ENCODE assay signal across 14 mouse cellular contexts in genomic region chr10:80035686-80036085, GRCm38 (mm10). TPM values are rescaled to one million over a fixed set of nuclear protein-coding genes. Genes with fewer than 3 reads are reported as not detected.
A peak's percentile ranks its signal among the peaks of the same experiment; 100 is the strongest.
DNase-seq lines count a peak whose midpoint lies in the region; ATAC-seq and TF ChIP-seq lines count a peak whose summit lies in the region.
"Had no signal": no experiment of that assay in that cellular context is flagged by ENCODE, and none has a peak within 500 bp of the region (broad histone marks: within the 10 kb centered on the region; RNA-seq: fewer than 3 reads in every experiment).

No protein-coding gene starts in this region.

- H3K4me3 ChIP-seq in heart, adult 2 months: no peak overlapping the region
- H3K4me3 ChIP-seq in intestine, embryonic 14.5 days (ENCODE audit: low read depth, low read length): no peak overlapping the region
- H3K4me3 ChIP-seq in intestine, embryonic 15.5 days (replicated peaks): no peak overlapping the region
- H3K4me3 ChIP-seq in midbrain, embryonic 16.5 days (ENCODE audit: low read depth, low read length): no peak overlapping the region
- no peak overlapping the region for H3K4me3 ChIP-seq in midbrain, embryonic 14.5 days (replicated peaks; ENCODE audit: low read depth, low read length)
- H3K4me3 ChIP-seq in stomach, embryonic 15.5 days (replicated peaks): no peak overlapping the region
- H3K4me3 ChIP-seq: forebrain, embryonic 13.5 days; neural tube, embryonic 12.5 days had no signal

- H3K27me3 ChIP-seq in heart, adult 2 months (ENCODE audit: control insufficient read depth, insufficient read depth, low read length): no peaks in the 10 kb centered on the region
- H3K27me3 ChIP-seq in intestine, embryonic 14.5 days (replicated peaks; ENCODE audit: control insufficient read depth, insufficient read depth, low read length): no peaks in the 10 kb centered on the region
- H3K27me3 ChIP-seq in intestine, embryonic 15.5 days (replicated peaks): no peaks in the 10 kb centered on the region
- no peaks in the 10 kb centered on the region for H3K27me3 ChIP-seq in midbrain, embryonic 16.5 days (ENCODE audit: control insufficient read depth, insufficient read depth, low read depth, low read length)
- no peaks in the 10 kb centered on the region for H3K27me3 ChIP-seq in midbrain, embryonic 14.5 days (ENCODE audit: control insufficient read depth, insufficient read depth, low read length)
- H3K27me3 ChIP-seq in stomach, embryonic 15.5 days (replicated peaks): no peaks in the 10 kb centered on the region
- H3K27me3 ChIP-seq: forebrain, embryonic 13.5 days; neural tube, embryonic 12.5 days had no signal

- H3K4me2 ChIP-seq in intestine, embryonic 14.5 days (ENCODE audit: low read length): no peak overlapping the region
- H3K4me2 ChIP-seq in intestine, embryonic 15.5 days (replicated peaks): no peak overlapping the region
- no peak overlapping the region for H3K4me2 ChIP-seq in midbrain, embryonic 16.5 days (ENCODE audit: low read length)
- no peak overlapping the region for H3K4me2 ChIP-seq in midbrain, embryonic 14.5 days (ENCODE audit: low read length)
- H3K4me2 ChIP-seq in stomach, embryonic 15.5 days: no peak overlapping the region
- H3K4me2 ChIP-seq: forebrain, embryonic 13.5 days; neural tube, embryonic 12.5 days had no signal

- WGBS in heart, adult 2 months: 60% methylated on average over 5 of the region's 5 CpGs
- WGBS in intestine, embryonic 14.5 days: 86% methylated on average over 5 of the region's 5 CpGs
- 85% methylated on average over 5 of the region's 5 CpGs for WGBS in intestine, embryonic 15.5 days
- WGBS in midbrain, embryonic 16.5 days: 91% methylated on average over 5 of the region's 5 CpGs
- WGBS in midbrain, embryonic 14.5 days: 92% methylated on average over 5 of the region's 5 CpGs
- WGBS in stomach, embryonic 15.5 days: 92% methylated on average over 5 of the region's 5 CpGs

- no peak for ATAC-seq in intestine, embryonic 14.5 days (replicated peaks; ENCODE audit: low FRiP score, low TSS enrichment, low read depth)
- no peak for ATAC-seq in intestine, embryonic 15.5 days
- no peak for ATAC-seq in midbrain, embryonic 16.5 days
- ATAC-seq in midbrain, embryonic 14.5 days (ENCODE audit: low FRiP score, low TSS enrichment): no peak
- no peak for ATAC-seq in stomach, embryonic 15.5 days (ENCODE audit: insufficient read depth, low FRiP score, low read depth)
- ATAC-seq: activated CD4-positive, CD25-positive, alpha-beta regulatory T cell, adult 4 months; forebrain, embryonic 13.5 days; inflammation-experienced regulatory T-cells, adult 6 months had no signal

- peaks cover 2% of the 10 kb centered on the region; the same call in 1 of the 2 replicates for H3K36me3 ChIP-seq in heart, adult 2 months (ENCODE audit: control insufficient read depth, insufficient read depth, low read length)
- H3K36me3 ChIP-seq in intestine, embryonic 14.5 days (ENCODE audit: control insufficient read depth, insufficient read depth, low read length): peaks cover 41% of the 10 kb centered on the region
- peaks cover 28% of the 10 kb centered on the region for H3K36me3 ChIP-seq in intestine, embryonic 15.5 days
- H3K36me3 ChIP-seq in midbrain, embryonic 16.5 days (ENCODE audit: control insufficient read depth, insufficient read depth, low read length): peaks cover 23% of the 10 kb centered on the region
- H3K36me3 ChIP-seq in midbrain, embryonic 14.5 days (ENCODE audit: control insufficient read depth, insufficient read depth, low read length): peaks cover 44% of the 10 kb centered on the region
- peaks cover 30% of the 10 kb centered on the region for H3K36me3 ChIP-seq in stomach, embryonic 15.5 days

- H3K9ac ChIP-seq in heart, adult 2 months (ENCODE audit: low read depth, low read length): no peak overlapping the region
- H3K9ac ChIP-seq in intestine, embryonic 14.5 days (ENCODE audit: low read length): no peak overlapping the region
- no peak overlapping the region for H3K9ac ChIP-seq in intestine, embryonic 15.5 days
- H3K9ac ChIP-seq in midbrain, embryonic 16.5 days (ENCODE audit: low read depth, low read length): 0 out of 2 replicates have a peak overlapping the region, but pooled peaks have one; percentile 6
- no peak overlapping the region for H3K9ac ChIP-seq in midbrain, embryonic 14.5 days (replicated peaks; ENCODE audit: low read length)
- no peak overlapping the region for H3K9ac ChIP-seq in stomach, embryonic 15.5 days
- H3K9ac ChIP-seq: forebrain, embryonic 13.5 days; neural tube, embryonic 12.5 days had no signal

- H3K9me3 ChIP-seq in intestine, embryonic 14.5 days (ENCODE audit: control insufficient read depth, low read length): no peaks in the 10 kb centered on the region
- no peaks in the 10 kb centered on the region for H3K9me3 ChIP-seq in intestine, embryonic 15.5 days
- no peaks in the 10 kb centered on the region for H3K9me3 ChIP-seq in midbrain, embryonic 16.5 days (replicated peaks; ENCODE audit: control insufficient read depth, low read length, poor library complexity, severe bottlenecking)
- no peaks in the 10 kb centered on the region for H3K9me3 ChIP-seq in midbrain, embryonic 14.5 days (ENCODE audit: control insufficient read depth, low read length)
- no peaks in the 10 kb centered on the region for H3K9me3 ChIP-seq in stomach, embryonic 15.5 days
- H3K9me3 ChIP-seq: forebrain, embryonic 13.5 days; neural tube, embryonic 12.5 days had no signal

- peaks cover 32% of the 10 kb centered on the region for H3K4me1 ChIP-seq in heart, adult 2 months (ENCODE audit: control insufficient read depth, insufficient read depth, low read length)
- H3K4me1 ChIP-seq in intestine, embryonic 14.5 days (replicated peaks; ENCODE audit: control insufficient read depth, insufficient read depth, low read length): peaks cover 38% of the 10 kb centered on the region
- peaks cover 41% of the 10 kb centered on the region for H3K4me1 ChIP-seq in intestine, embryonic 15.5 days (replicated peaks)
- H3K4me1 ChIP-seq in midbrain, embryonic 16.5 days (ENCODE audit: control insufficient read depth, insufficient read depth, low read length): peaks cover 16% of the 10 kb centered on the region
- peaks cover 10% of the 10 kb centered on the region for H3K4me1 ChIP-seq in midbrain, embryonic 14.5 days (ENCODE audit: control insufficient read depth, insufficient read depth, low read length)
- H3K4me1 ChIP-seq in stomach, embryonic 15.5 days: peaks cover 34% of the 10 kb centered on the region

- intact Hi-C loops in heart, adult 2 months (cut with DNase I): loop anchor here (5.0 kb wide), 1 partner anchor 183 kb away; the partner anchor contains the start of gene Ptbp1
- intact Hi-C loops in heart, postnatal 14 days (cut with DNase I): loop anchor here (2.0 kb wide), 1 partner anchor 47 kb away; the partner anchor contains the start of gene Cnn2

- H3K79me2 ChIP-seq in heart, adult 2 months (replicated peaks; ENCODE audit: control insufficient read depth, insufficient read depth, low read length): no peaks in the 10 kb centered on the region

- no peak for DNase-seq in heart, adult 2 months
- DNase-seq in heart, postnatal 14 days: no peak
- DNase-seq in intestine, embryonic 14.5 days (ENCODE audit: low spot score): no peak
- DNase-seq in midbrain, embryonic 14.5 days: no peak
- DNase-seq in urinary bladder, postnatal 4 days (ENCODE audit: low spot score in 2 of 2): no peak
- DNase-seq: cerebellum, adult 9-11 months; layer of hippocampus, adult 9-11 months had no signal

- no peak for TF ChIP-seq POLR2A in heart, adult 2 months (IDR thresholded peaks at IDR 0.05; ENCODE audit: insufficient read depth, low read depth, low read length)

- TF ChIP-seq EP300 in heart, adult 2 months (IDR thresholded peaks at IDR 0.05; ENCODE audit: insufficient read depth, low read depth, low read length): no peak

- peak overlapping the region; percentile 85 for H3K27ac ChIP-seq in heart, adult 2 months
- H3K27ac ChIP-seq in intestine, embryonic 14.5 days (ENCODE audit: low read depth): 0 out of 2 replicates have a peak overlapping the region, but pooled peaks have one; percentile 14
- H3K27ac ChIP-seq in intestine, embryonic 15.5 days: no peak overlapping the region
- peak overlapping the region; percentile 7; the same call in 1 of the 2 replicates for H3K27ac ChIP-seq in midbrain, embryonic 16.5 days (ENCODE audit: low read length)
- H3K27ac ChIP-seq in midbrain, embryonic 14.5 days (replicated peaks; ENCODE audit: low read depth, low read length): no peak overlapping the region
- H3K27ac ChIP-seq in stomach, embryonic 15.5 days: peak overlapping the region; percentile 16; the same call in 1 of the 2 replicates
- H3K27ac ChIP-seq: forebrain, embryonic 13.5 days; neural tube, embryonic 12.5 days had no signal

- TF ChIP-seq CTCF in heart, adult 2 months (IDR thresholded peaks at IDR 0.05): no peak

RNA-seq across cellular contexts. Expression of gene Polr2e, which starts 3.9 kb away (rescaled TPM):
- 10 to 100 TPM; 78.3 to 89.8 TPM for total RNA-seq in heart, adult 2 months (2021)
- polyA plus RNA-seq in heart, adult 2 months (2012; rRNA removed): 182 and 194 TPM in 2 replicates
- total RNA-seq in heart, postnatal 14 days (2021): 10 to 100 TPM; 68.6 to 73.5 TPM
- 255 and 274 TPM in 2 replicates for polyA plus RNA-seq in intestine, embryonic 14.5 days (2014; fragmentation: Nextera tagmentation; extraction: Ambion mirVana)
- 206 and 218 TPM in 2 replicates for polyA plus RNA-seq in intestine, embryonic 15.5 days (2015; fragmentation: Nextera tagmentation; extraction: Ambion mirVana)
- 124 and 131 TPM in 2 replicates for polyA plus RNA-seq in midbrain, embryonic 16.5 days (2015; fragmentation: Nextera tagmentation; extraction: Ambion mirVana)
- 157 and 167 TPM in 2 replicates for polyA plus RNA-seq in midbrain, embryonic 14.5 days (2014; fragmentation: Nextera tagmentation; extraction: Ambion mirVana)
- polyA plus RNA-seq in stomach, embryonic 15.5 days (2015; fragmentation: Nextera tagmentation; extraction: Ambion mirVana): 188 and 199 TPM in 2 replicates

RNA-seq across cellular contexts. Expression of gene Gpx4, which starts 11.3 kb away (rescaled TPM):
- total RNA-seq in heart, adult 2 months (2021): 1,000 to 10,000 TPM in 1 of 2 experiments, 100 to 1,000 TPM in 1; 832 to 1,055 TPM
- 860 and 993 TPM in 2 replicates for polyA plus RNA-seq in heart, adult 2 months (2012; rRNA removed)
- 100 to 1,000 TPM; 636 to 681 TPM for total RNA-seq in heart, postnatal 14 days (2021)
- 607 and 623 TPM in 2 replicates for polyA plus RNA-seq in intestine, embryonic 14.5 days (2014; fragmentation: Nextera tagmentation; extraction: Ambion mirVana)
- 712 and 771 TPM in 2 replicates for polyA plus RNA-seq in intestine, embryonic 15.5 days (2015; fragmentation: Nextera tagmentation; extraction: Ambion mirVana)
- polyA plus RNA-seq in midbrain, embryonic 16.5 days (2015; fragmentation: Nextera tagmentation; extraction: Ambion mirVana): 509 and 552 TPM in 2 replicates
- 508 and 543 TPM in 2 replicates for polyA plus RNA-seq in midbrain, embryonic 14.5 days (2014; fragmentation: Nextera tagmentation; extraction: Ambion mirVana)
- polyA plus RNA-seq in stomach, embryonic 15.5 days (2015; fragmentation: Nextera tagmentation; extraction: Ambion mirVana): 500 and 567 TPM in 2 replicates

RNA-seq across cellular contexts. Expression of gene Arhgap45, which starts 19.2 kb away (rescaled TPM):
- 1 to 10 TPM; 3.5 to 5.1 TPM for total RNA-seq in heart, adult 2 months (2021)
- polyA plus RNA-seq in heart, adult 2 months (2012; rRNA removed): 8.9 and 16.6 TPM in 2 replicates
- total RNA-seq in heart, postnatal 14 days (2021): 10 to 100 TPM in 1 of 2 experiments, 1 to 10 TPM in 1; 4.9 to 11.3 TPM
- 6.8 and 8.0 TPM in 2 replicates for polyA plus RNA-seq in intestine, embryonic 14.5 days (2014; fragmentation: Nextera tagmentation; extraction: Ambion mirVana)
- 6.3 and 6.5 TPM in 2 replicates for polyA plus RNA-seq in intestine, embryonic 15.5 days (2015; fragmentation: Nextera tagmentation; extraction: Ambion mirVana)
- 1.2 TPM in 2 replicates for polyA plus RNA-seq in midbrain, embryonic 16.5 days (2015; fragmentation: Nextera tagmentation; extraction: Ambion mirVana)
- polyA plus RNA-seq in midbrain, embryonic 14.5 days (2014; fragmentation: Nextera tagmentation; extraction: Ambion mirVana): 0.39 and 1.4 TPM in 2 replicates
- 9.1 and 10.0 TPM in 2 replicates for polyA plus RNA-seq in stomach, embryonic 15.5 days (2015; fragmentation: Nextera tagmentation; extraction: Ambion mirVana)

RNA-seq across cellular contexts. Expression of gene Abca7, which starts 39.4 kb away (rescaled TPM):
- total RNA-seq in heart, adult 2 months (2021): 1 to 10 TPM; 6.6 to 8.0 TPM
- 9.2 and 10.8 TPM in 2 replicates for polyA plus RNA-seq in heart, adult 2 months (2012; rRNA removed)
- total RNA-seq in heart, postnatal 14 days (2021): 1 to 10 TPM; 7.0 to 8.5 TPM
- polyA plus RNA-seq in intestine, embryonic 14.5 days (2014; fragmentation: Nextera tagmentation; extraction: Ambion mirVana): 3.7 and 3.8 TPM in 2 replicates
- 3.0 and 3.7 TPM in 2 replicates for polyA plus RNA-seq in intestine, embryonic 15.5 days (2015; fragmentation: Nextera tagmentation; extraction: Ambion mirVana)
- polyA plus RNA-seq in midbrain, embryonic 16.5 days (2015; fragmentation: Nextera tagmentation; extraction: Ambion mirVana): 4.1 and 4.8 TPM in 2 replicates
- polyA plus RNA-seq in midbrain, embryonic 14.5 days (2014; fragmentation: Nextera tagmentation; extraction: Ambion mirVana): 3.7 and 4.1 TPM in 2 replicates
- 4.2 and 4.8 TPM in 2 replicates for polyA plus RNA-seq in stomach, embryonic 15.5 days (2015; fragmentation: Nextera tagmentation; extraction: Ambion mirVana)

RNA-seq across cellular contexts. Expression of gene Cnn2, which starts 47.3 kb away (rescaled TPM):
- 10 to 100 TPM; 30.2 to 39.3 TPM for total RNA-seq in heart, adult 2 months (2021)
- 52.5 and 60.7 TPM in 2 replicates for polyA plus RNA-seq in heart, adult 2 months (2012; rRNA removed)
- 10 to 100 TPM; 36.2 to 45.9 TPM for total RNA-seq in heart, postnatal 14 days (2021)
- polyA plus RNA-seq in intestine, embryonic 14.5 days (2014; fragmentation: Nextera tagmentation; extraction: Ambion mirVana): 320 and 368 TPM in 2 replicates
- polyA plus RNA-seq in intestine, embryonic 15.5 days (2015; fragmentation: Nextera tagmentation; extraction: Ambion mirVana): 239 and 242 TPM in 2 replicates
- 25.7 and 26.2 TPM in 2 replicates for polyA plus RNA-seq in midbrain, embryonic 16.5 days (2015; fragmentation: Nextera tagmentation; extraction: Ambion mirVana)
- polyA plus RNA-seq in midbrain, embryonic 14.5 days (2014; fragmentation: Nextera tagmentation; extraction: Ambion mirVana): 10.9 and 35.0 TPM in 2 replicates
- polyA plus RNA-seq in stomach, embryonic 15.5 days (2015; fragmentation: Nextera tagmentation; extraction: Ambion mirVana): 274 and 279 TPM in 2 replicates

Comparison
In these comparisons a context has a peak if more than half of its experiments do, and no peak if none do; other contexts are left out.
1. H3K27ac ChIP-seq: peak in heart, adult 2 months (single experiment), intestine, embryonic 14.5 days (single experiment), midbrain, embryonic 16.5 days (single experiment) and stomach, embryonic 15.5 days (single experiment); none in intestine, embryonic 15.5 days (single experiment) and midbrain, embryonic 14.5 days (single experiment).